Mouse (Mus musculus) granulocyte monocyte progenitor cell, adult 5-6 weeks (primary cell): ENCODE measurements around the gene Prkab2. TPM values are rescaled to one million over a fixed set of nuclear protein-coding genes. Genes with fewer than 3 reads are reported as not detected.

Experiments
- ATAC-seq: replicated peaks from 2 replicates; pipeline ENCODE4 v1.8.0; 2016; ENCODE audit warnings: mild to moderate bottlenecking, moderate TSS enrichment, inconsistent platforms; ENCODE audit not compliant: poor library complexity, severe bottlenecking
- total RNA-seq, 2 experiments: library from RNA; stranded (forward) in 1 of 2; stranded (reverse) in 1 of 2; fragments of 200-712, 200-1000 nt in 1 of 2; fragments of >200 nt in 1 of 2; fragmentation: Nextera tagmentation in 1 of 2; gene quantifications; 2 replicates each; pipeline ENCODE4 v1.2.3; 2014 to 2017

Prkab2 gene
- 4.1 and 10.1 TPM in 2 replicates for total RNA-seq (2014; fragmentation: Nextera tagmentation)
- total RNA-seq (2017) = 3.3 and 5.0 TPM in 2 replicates

GRCm38 (mm10) chr3:97657655-97658411 lies at the start of gene Prkab2:
Gene Prkab2 (plus strand): TSS chr3:97658193.
- ATAC-seq = peak; percentile 87

- ATAC-seq = peak; percentile 53
These were observed 48.7 kb upstream of the Prkab2 start for GRCm38 (mm10) chr3:97609201-97609844.

GRCm38 (mm10) chr3:97609845-97610410 lies 48.1 kb upstream of the Prkab2 start, which contains the start of gene Chd1l:
Gene Chd1l (minus strand): TSS chr3:97610203.
- peak; percentile 92 for ATAC-seq

GRCm38 (mm10) chr3:97611021-97611420 lies 47.0 kb upstream of the Prkab2 start:
- ATAC-seq = no peak

- ATAC-seq = no peak
These were observed 42.8 kb upstream of the Prkab2 start for GRCm38 (mm10) chr3:97615154-97615553.

- peak; percentile 90 for ATAC-seq
These were observed 42.1 kb upstream of the Prkab2 start for GRCm38 (mm10) chr3:97615933-97616332.

- ATAC-seq = peak; percentile 39; the same call in 1 of the 2 replicates
These were observed 40.7 kb upstream of the Prkab2 start for GRCm38 (mm10) chr3:97617091-97617825.

GRCm38 (mm10) chr3:97617899-97618298 lies 40.1 kb upstream of the Prkab2 start:
- no peak for ATAC-seq

GRCm38 (mm10) chr3:97620657-97621056 lies 37.3 kb upstream of the Prkab2 start:
- ATAC-seq = no peak

- no peak for ATAC-seq
These were observed 33.4 kb upstream of the Prkab2 start for GRCm38 (mm10) chr3:97624611-97625010.

- ATAC-seq = peak; percentile 60
These were observed 30.1 kb upstream of the Prkab2 start for GRCm38 (mm10) chr3:97627893-97628292.

- peak; percentile 81 for ATAC-seq
These were observed 29.5 kb upstream of the Prkab2 start, which contains the start of gene Fmo5 for GRCm38 (mm10) chr3:97628391-97629001. Gene Fmo5 (plus strand): TSS chr3:97628804.

GRCm38 (mm10) chr3:97629941-97630340 lies 28.1 kb upstream of the Prkab2 start:
- ATAC-seq = no peak

- ATAC-seq = no peak
These were observed 27.2 kb upstream of the Prkab2 start for GRCm38 (mm10) chr3:97630746-97631145.

- ATAC-seq = peak; percentile 72
These were observed 26.6 kb upstream of the Prkab2 start for GRCm38 (mm10) chr3:97631258-97631860.

GRCm38 (mm10) chr3:97633456-97633855 lies 24.5 kb upstream of the Prkab2 start:
- ATAC-seq = no peak

- ATAC-seq = peak; percentile 65
These were observed 23.7 kb upstream of the Prkab2 start for GRCm38 (mm10) chr3:97634288-97634761.

- no peak for ATAC-seq
These were observed 16.6 kb upstream of the Prkab2 start for GRCm38 (mm10) chr3:97641396-97641795.

GRCm38 (mm10) chr3:97642001-97642400 lies 16.0 kb upstream of the Prkab2 start:
- no peak for ATAC-seq
